Mouse (Mus musculus): ENCODE data around the gene Gna11. TPM values are rescaled to one million over a fixed set of nuclear protein-coding genes. Genes with fewer than 3 reads are reported as not detected.

Gene Gna11
- polyA plus RNA-seq, 2 experiments, result 89.1 to 97.4 TPM

DNA sequence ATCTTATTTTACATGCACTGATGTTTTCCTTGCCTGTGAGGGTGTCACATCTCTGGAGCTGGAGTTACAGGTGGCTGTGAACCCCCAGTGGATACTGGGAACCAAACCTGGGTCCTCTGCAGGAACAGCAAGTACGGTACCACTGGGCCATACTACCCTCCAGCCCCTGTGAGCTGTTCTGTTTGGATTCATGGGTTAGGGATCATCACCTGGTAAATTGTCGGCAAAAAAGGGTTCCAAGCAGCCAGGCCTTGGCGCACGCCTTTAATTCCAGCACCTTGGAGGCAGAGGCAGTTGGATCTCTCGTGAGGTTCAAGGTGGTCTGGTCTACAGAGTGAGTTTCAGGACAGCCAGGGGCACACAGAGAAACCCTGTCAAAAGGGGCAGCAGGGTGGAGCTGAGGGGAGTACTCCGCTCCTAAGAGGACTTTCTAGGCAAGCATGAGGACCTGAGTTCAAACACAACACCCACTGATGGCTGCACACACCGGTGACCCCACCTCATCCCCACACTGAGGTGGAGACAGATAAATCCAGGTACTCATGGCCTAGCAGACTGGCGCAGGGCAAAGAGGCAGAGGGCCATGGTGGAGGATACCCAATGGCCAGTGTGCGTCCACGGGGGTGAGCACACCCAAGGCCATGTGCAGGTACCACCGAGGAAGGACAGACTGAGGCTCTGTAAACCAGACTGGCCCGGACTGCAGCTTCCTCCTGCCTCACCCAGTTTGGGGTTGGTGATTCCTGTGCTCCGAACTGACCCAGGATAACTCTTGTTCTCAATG, 2.0 kb upstream of the Gna11 start:
- peaks cover 25% of the 10 kb centered on the region for H3K4me1 ChIP-seq (ENCODE audit: control insufficient read depth, insufficient read depth, low read length)
- H3K27me3 ChIP-seq (ENCODE audit: control insufficient read depth, insufficient read depth, low read length), result no peaks in the 10 kb centered on the region
- H3K9me3 ChIP-seq (ENCODE audit: control insufficient read depth, low read length), result no peaks in the 10 kb centered on the region
- no peak for TF ChIP-seq POLR2A (IDR thresholded peaks at IDR 0.05; ENCODE audit: borderline replicate concordance, extremely low read depth, insufficient read depth, insufficient read length)
- no peak overlapping the region for H3K9ac ChIP-seq (ENCODE audit: low read depth, low read length, severe bottlenecking)
- DNase-seq (ENCODE audit: low spot score), result no peak
- no peak for ATAC-seq (ENCODE audit: low FRiP score, low read depth)
- H3K36me3 ChIP-seq (ENCODE audit: control insufficient read depth, insufficient read depth, low read length), result no peaks in the 10 kb centered on the region
- 94% methylated on average over 13 of the region's 13 CpGs for WGBS
- no peak overlapping the region for H3K4me2 ChIP-seq (replicated peaks; ENCODE audit: low read depth, low read length, severe bottlenecking)
- no peak overlapping the region for H3K4me3 ChIP-seq (replicated peaks; ENCODE audit: low read length)
- H3K27ac ChIP-seq (replicated peaks; ENCODE audit: low read depth, low read length), result no peak overlapping the region

DNA sequence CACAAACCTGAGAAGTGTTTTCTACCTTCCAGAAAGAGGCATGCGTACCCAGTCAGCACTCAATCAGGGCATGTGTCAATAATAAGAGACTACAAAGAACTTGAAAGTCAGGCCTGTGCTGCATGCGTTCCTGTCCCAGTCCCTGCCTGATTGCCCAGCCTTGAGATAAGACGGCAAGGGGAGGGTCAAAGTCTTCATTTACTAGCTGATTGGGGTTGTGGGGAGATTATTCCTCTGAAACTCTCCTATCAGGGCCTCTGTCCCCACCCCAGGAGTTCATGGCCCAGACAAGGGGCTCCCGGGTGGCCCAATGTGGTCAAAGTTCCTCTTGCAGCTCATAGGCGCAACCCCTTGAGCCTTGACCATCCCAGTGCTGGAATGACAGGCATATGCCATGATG, 1.3 kb upstream of the Gna11 start:
- Histone ChIP-seq H3K9ac (ENCODE audit: low read depth, low read length, severe bottlenecking) (no peak overlapping the region), H3K27me3 (ENCODE audit: control insufficient read depth, insufficient read depth, low read length) (no peaks in the 10 kb centered on the region), H3K4me2 (replicated peaks; ENCODE audit: low read depth, low read length, severe bottlenecking) (no peak overlapping the region), H3K27ac (replicated peaks; ENCODE audit: low read depth, low read length) (no peak overlapping the region), H3K36me3 (ENCODE audit: control insufficient read depth, insufficient read depth, low read length) (no peaks in the 10 kb centered on the region), H3K9me3 (ENCODE audit: control insufficient read depth, low read length) (no peaks in the 10 kb centered on the region), H3K4me3 (replicated peaks; ENCODE audit: low read length) (no peak overlapping the region), H3K4me1 (ENCODE audit: control insufficient read depth, insufficient read depth, low read length) (peaks cover 19% of the 10 kb centered on the region)
- 81% methylated on average over 5 of the region's 5 CpGs for WGBS
- TF ChIP-seq POLR2A (IDR thresholded peaks at IDR 0.05; ENCODE audit: borderline replicate concordance, extremely low read depth, insufficient read depth, insufficient read length), result no peak
- DNase-seq (ENCODE audit: low spot score), result no peak
- no peak for ATAC-seq (ENCODE audit: low FRiP score, low read depth)

DNA sequence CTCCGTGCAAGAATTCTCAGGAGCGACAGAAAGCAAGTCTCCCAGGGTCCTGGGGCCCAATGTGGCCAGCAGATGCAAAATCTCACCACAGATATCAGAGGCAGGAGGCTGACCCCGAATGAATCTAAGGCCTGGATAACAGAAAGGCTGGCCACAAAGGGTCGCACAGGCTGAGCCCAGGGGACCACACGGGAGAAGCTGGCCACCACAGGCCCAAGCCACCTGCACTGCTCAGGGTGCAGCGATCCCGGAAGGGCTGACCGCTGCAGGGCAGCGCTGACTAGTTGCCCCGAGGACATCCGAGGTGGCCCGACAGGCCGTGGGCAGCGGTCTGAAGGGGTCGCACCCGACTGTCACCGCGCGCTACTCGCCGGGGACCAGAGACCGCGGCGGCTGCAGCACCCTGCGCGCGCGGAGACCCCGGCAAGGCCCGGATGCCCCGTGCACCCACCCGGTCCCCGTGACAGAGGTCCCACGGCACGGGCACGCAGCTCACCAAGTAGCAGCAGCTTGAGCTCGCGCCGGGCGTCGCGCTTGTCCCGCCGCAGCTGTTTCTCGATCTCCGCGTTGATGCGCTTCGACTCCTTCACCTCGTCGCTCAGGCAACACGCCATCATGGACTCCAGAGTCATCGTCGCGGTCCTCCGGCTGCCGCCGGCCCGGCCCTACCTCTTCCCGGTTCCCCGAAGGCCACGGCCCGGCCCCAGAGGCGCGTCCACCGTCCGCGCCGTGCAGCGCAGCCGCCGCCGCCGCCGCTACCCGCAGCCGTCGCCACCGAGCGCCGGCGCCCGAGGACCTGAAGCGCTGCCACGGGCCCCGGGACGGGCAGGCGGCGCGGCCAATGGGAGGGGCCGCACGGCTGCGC, 462 bp downstream of the Gna11 start:
- Histone ChIP-seq H3K36me3 (ENCODE audit: control insufficient read depth, insufficient read depth, low read length) (peaks cover 9% of the 10 kb centered on the region; the same call in 1 of the 2 replicates), H3K27ac (replicated peaks; ENCODE audit: low read depth, low read length) (peak overlapping the region; percentile 76), H3K4me1 (ENCODE audit: control insufficient read depth, insufficient read depth, low read length) (peaks cover 17% of the 10 kb centered on the region), H3K4me2 (replicated peaks; ENCODE audit: low read depth, low read length, severe bottlenecking) (peak overlapping the region; percentile 94), H3K9me3 (ENCODE audit: control insufficient read depth, low read length) (no peaks in the 10 kb centered on the region), H3K27me3 (ENCODE audit: control insufficient read depth, insufficient read depth, low read length) (no peaks in the 10 kb centered on the region), H3K4me3 (replicated peaks; ENCODE audit: low read length) (peak overlapping the region; percentile 93), H3K9ac (ENCODE audit: low read depth, low read length, severe bottlenecking) (peak overlapping the region; percentile 90)
- WGBS, result 0% methylated on average over 54 of the region's 93 CpGs
- peak; percentile 24 for ATAC-seq (ENCODE audit: low FRiP score, low read depth)
- DNase-seq (ENCODE audit: low spot score), result no peak
- TF ChIP-seq POLR2A (IDR thresholded peaks at IDR 0.05; ENCODE audit: borderline replicate concordance, extremely low read depth, insufficient read depth, insufficient read length), result 0 out of 2 replicates have a peak, but pooled peaks have one; percentile 66

GRCm38 (mm10) chr10:81543633-81544032, 1.4 kb downstream of the Gna11 start:
- Histone ChIP-seq H3K4me2 (replicated peaks; ENCODE audit: low read depth, low read length, severe bottlenecking) (peak overlapping the region; percentile 94), H3K27me3 (ENCODE audit: control insufficient read depth, insufficient read depth, low read length) (no peaks in the 10 kb centered on the region), H3K4me1 (ENCODE audit: control insufficient read depth, insufficient read depth, low read length) (peaks cover 17% of the 10 kb centered on the region), H3K4me3 (replicated peaks; ENCODE audit: low read length) (peak overlapping the region; percentile 93), H3K36me3 (ENCODE audit: control insufficient read depth, insufficient read depth, low read length) (peaks cover 13% of the 10 kb centered on the region; the same call in 1 of the 2 replicates), H3K27ac (replicated peaks; ENCODE audit: low read depth, low read length) (no peak overlapping the region), H3K9ac (ENCODE audit: low read depth, low read length, severe bottlenecking) (peak overlapping the region; percentile 90), H3K9me3 (ENCODE audit: control insufficient read depth, low read length) (no peaks in the 10 kb centered on the region)
- 71% methylated on average over 1 of the region's 1 CpGs for WGBS
- no peak for DNase-seq (ENCODE audit: low spot score)
- TF ChIP-seq POLR2A (IDR thresholded peaks at IDR 0.05; ENCODE audit: borderline replicate concordance, extremely low read depth, insufficient read depth, insufficient read length), result no peak
- no peak for ATAC-seq (ENCODE audit: low FRiP score, low read depth)

- Histone ChIP-seq H3K4me1 (ENCODE audit: control insufficient read depth, insufficient read depth, low read length) (peaks cover 17% of the 10 kb centered on the region), H3K27me3 (ENCODE audit: control insufficient read depth, insufficient read depth, low read length) (no peaks in the 10 kb centered on the region), H3K27ac (replicated peaks; ENCODE audit: low read depth, low read length) (no peak overlapping the region), H3K4me3 (replicated peaks; ENCODE audit: low read length) (peak overlapping the region; percentile 93; the same call in 1 of the 2 replicates), H3K4me2 (replicated peaks; ENCODE audit: low read depth, low read length, severe bottlenecking) (peak overlapping the region; percentile 94), H3K36me3 (ENCODE audit: control insufficient read depth, insufficient read depth, low read length) (peaks cover 13% of the 10 kb centered on the region; the same call in 1 of the 2 replicates), H3K9ac (ENCODE audit: low read depth, low read length, severe bottlenecking) (peak overlapping the region; percentile 90), H3K9me3 (ENCODE audit: control insufficient read depth, low read length) (no peaks in the 10 kb centered on the region)
- TF ChIP-seq POLR2A (IDR thresholded peaks at IDR 0.05; ENCODE audit: borderline replicate concordance, extremely low read depth, insufficient read depth, insufficient read length), result no peak
- 71% methylated on average over 7 of the region's 7 CpGs for WGBS
- DNase-seq (ENCODE audit: low spot score) (no peak), ATAC-seq (ENCODE audit: low FRiP score, low read depth) (no peak)
Measured at GRCm38 (mm10) chr10:81542727-81543460, 2.1 kb downstream of the Gna11 start.
